Mouse (Mus musculus) gastrocnemius, postnatal 10 days (tissue): Measurements from ENCODE around the gene Slc4a10. TPM values are rescaled to one million over a fixed set of nuclear protein-coding genes. Genes with fewer than 3 reads are reported as not detected.
"Not testable (repeated sequence)": the region's sequence is repeated elsewhere in the genome, so short reads cannot be mapped to it uniquely, and the experiment has no call there.

ENCODE experiments used
- DNase-seq: peaks from one replicate; pipeline ENCODE4 v3.0.0; 2021; ENCODE audit warnings: mixed read lengths
- long read RNA-seq, 2 experiments: library from polyadenylated mRNA; stranded (forward); transcript quantifications; one replicate each; pipeline ENCODE4 v2.0.0; 2021
- total RNA-seq, 2 experiments: library from RNA; stranded (reverse); gene quantifications; 2 replicates each; pipeline ENCODE4 v1.2.3; 2021

Gene Slc4a10
- under 1 TPM; 0.14 to 0.52 TPM for total RNA-seq
- long read RNA-seq, experiment 1: 0 reads
- long read RNA-seq, experiment 2: 0 reads

- DNase-seq: no peak
Measured at GRCm38 (mm10) chr2:62046421-62046845, at the start of gene Slc4a10. Gene Slc4a10 (plus strand): TSS chr2:62046462.

DNA sequence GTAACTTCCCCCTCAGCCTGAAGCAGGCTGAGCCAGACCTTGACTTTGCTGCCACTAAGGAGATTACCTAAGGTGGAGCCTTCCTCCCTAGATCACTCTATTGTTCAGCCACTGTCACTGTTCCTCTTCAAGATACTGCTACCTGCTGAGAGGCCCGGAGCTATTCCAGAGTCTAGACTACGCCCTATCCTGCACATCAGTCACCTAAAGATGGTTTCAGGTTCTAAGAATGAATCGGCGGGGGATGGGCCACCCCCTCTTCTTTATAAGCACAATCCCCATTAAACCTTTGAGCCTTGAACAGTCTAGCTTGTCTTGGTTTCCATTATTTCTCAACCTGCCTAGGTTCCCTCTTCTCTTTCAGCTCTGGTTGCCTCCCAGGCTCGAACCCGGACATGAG, 45.0 kb upstream of the Slc4a10 start:
- not testable (repeated sequence) for DNase-seq

- no peak for DNase-seq
Measured at GRCm38 (mm10) chr2:62018209-62018608, 28.1 kb upstream of the Slc4a10 start.

DNA sequence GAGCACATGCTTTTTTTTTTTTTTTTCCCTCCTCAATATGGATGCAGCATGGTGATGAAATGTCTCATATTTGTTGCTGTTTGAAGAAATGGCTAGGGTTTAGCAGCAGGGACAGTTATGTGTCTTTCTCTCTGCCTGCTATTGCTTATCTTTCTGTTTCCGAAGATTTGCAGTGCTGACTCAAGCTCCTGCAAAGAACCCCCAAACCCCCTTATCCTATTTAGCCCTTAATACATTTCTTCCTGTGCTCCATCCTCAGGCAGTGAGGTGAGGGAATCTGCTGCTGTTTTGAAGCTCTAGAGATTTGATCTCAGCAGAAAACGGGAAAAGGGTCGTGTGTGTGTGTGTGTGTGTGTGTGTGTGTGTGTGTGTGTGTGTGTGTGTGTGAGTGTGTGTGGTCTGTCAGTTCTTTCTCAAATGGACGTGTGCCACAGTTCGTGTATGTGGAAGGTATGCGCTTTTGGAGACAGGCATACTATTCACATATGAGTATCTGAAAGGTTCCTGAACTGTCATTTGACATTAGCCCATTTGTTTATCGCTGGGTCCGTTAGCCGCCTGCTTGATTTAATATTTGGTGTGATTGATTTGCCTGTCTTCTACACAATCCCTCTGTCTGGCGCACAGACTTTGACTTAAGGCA, 720 bp downstream of the Slc4a10 start:
- no peak for DNase-seq

DNA sequence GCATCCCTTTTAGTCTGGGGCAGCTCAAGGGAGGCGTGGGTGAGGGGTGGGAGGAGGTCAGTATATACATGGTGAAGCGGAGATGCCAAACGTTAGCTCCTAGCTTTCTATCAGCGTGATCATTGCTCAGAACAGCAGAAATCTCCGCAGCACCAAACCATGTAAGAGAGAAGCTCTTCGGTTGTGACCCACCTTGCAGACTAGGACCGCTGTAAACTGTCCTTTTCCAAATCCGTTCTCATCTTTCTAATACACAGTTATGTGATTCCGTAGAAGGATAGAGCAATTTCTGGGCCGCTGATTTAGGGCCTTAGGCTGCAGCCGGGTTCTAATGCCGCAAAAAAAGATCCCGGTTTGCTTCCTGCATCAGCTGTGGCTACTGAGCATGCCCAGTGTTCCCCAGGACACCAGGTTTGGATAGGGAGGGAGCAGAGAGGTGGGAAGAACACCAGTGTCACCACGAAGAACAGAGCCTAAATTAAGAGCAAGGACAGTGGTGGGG, 1.3 kb downstream of the Slc4a10 start:
- no peak for DNase-seq

DNA sequence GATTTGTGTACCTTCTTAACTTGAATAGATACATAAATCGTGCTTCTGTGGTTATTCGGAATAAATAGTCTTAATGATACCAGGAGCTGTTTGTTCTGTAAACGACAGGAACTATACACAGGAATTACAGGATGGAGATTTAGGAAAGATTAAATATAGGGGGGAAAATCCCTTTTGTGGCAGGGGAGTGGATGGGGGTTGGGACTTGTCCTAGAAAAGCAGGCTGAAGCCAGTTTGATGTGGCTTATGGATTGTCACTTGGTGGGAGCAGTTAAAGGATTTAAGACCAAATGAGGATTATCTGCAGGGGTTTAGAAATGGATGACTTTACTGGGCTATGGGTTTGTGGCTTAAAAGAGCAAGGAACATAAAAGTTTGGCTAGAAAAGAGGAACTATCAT, 1.9 kb downstream of the Slc4a10 start:
- no peak for DNase-seq

DNA sequence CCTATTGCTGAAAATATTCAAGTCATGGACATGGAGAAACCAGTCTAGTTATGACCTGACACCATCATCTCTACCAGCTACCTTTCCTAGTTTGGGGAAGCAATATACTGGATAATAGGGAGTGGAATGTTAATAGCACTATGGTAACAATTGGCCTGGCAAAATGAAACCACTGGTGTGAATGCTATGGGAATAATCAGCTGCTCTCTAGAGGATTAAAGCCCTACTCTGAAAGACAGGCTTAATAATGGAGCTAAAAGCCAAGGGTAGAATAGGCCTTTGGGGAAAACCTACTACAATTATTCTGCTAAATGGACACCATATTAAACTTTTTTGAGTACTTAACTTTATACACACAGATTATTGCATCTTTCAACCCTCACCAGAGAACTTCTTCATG, 30.2 kb downstream of the Slc4a10 start:
- no peak for DNase-seq

GRCm38 (mm10) chr2:62087566-62087965, 41.3 kb downstream of the Slc4a10 start:
- no peak for DNase-seq

DNA sequence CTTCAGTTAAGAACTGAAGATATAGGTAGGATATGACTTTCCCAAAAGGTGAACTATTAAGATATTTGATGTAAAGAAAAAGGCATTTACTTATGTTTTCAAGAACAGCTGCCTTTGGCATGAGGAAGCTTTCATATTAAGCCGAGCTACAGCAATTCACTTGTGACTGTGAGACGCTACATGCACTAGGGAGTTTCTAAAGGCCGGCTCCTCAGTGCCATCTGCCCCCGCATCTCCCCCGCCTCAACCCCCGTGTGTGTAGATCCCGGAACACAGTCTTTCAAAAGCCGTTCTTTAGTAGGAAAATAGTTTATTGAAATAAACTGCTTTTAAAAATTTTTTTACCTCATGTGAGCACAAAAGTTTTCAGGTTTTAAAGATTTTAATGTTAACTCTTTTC, 42.5 kb downstream of the Slc4a10 start:
- no peak for DNase-seq

- no peak for DNase-seq
Measured at GRCm38 (mm10) chr2:62089208-62089607, 42.9 kb downstream of the Slc4a10 start.

DNA sequence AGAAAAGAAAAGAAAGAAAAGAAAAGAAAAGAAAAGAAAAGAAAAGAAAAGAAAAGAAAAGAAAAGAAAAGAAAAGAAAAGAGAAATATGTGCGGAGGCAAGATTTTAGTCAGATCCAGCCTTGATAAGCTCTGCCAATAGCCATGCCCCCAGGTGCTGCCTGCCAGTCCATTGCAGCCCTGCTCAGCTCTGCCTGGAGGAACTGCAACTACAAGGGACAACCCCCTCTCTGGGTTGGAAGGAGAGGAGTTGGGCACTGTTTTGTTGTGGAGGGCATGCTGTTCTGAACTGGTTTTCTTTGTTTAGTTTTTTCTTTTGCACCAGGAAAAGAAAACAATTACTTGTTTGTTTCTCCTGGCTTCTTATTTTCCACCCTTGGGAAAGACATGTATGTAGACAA, 54.3 kb downstream of the Slc4a10 start:
- no peak for DNase-seq

- DNase-seq: no peak
Measured at GRCm38 (mm10) chr2:62115346-62115745, 69.1 kb downstream of the Slc4a10 start.

GRCm38 (mm10) chr2:62129975-62130374, 83.7 kb downstream of the Slc4a10 start:
- no peak for DNase-seq

DNA sequence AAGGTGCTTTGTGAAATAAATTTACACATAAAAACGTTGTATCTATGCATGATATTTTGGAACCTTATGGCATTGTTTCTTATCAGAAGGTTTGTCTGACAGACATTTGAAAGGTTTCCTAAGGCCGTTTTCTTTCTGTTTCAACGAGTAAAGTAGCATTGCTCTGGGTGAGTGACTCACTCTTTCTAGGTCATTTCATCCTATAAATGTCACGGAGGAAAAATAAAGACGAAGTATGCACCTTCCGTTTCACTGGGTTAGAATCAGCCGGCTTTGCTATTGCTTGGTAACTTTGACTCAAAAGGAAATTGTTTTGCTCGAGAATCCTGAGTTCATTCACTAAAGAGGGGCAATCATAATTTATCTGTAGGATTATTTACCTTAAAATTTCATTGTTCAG, 88.6 kb downstream of the Slc4a10 start:
- no peak for DNase-seq

GRCm38 (mm10) chr2:62147636-62148035, 101.4 kb downstream of the Slc4a10 start:
- DNase-seq: no peak

DNA sequence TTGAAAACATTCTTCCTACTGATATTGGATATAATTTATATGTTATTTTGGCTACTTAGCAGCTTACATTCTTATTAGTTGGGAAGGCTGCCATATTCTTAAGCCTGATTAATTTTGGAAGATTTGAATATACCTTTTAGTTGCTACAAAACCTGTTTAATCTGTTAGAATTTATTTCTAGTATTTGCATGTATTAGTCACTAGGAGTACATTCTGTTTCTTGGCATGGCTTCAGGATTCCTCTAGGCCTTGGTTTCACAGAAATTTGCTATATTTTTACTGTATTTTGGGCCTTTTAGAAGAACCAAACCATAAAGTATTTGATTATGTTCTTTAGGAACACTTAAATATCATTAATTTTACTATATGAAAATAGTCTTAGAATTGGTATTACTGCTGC, 103.2 kb downstream of the Slc4a10 start:
- DNase-seq: no peak

DNA sequence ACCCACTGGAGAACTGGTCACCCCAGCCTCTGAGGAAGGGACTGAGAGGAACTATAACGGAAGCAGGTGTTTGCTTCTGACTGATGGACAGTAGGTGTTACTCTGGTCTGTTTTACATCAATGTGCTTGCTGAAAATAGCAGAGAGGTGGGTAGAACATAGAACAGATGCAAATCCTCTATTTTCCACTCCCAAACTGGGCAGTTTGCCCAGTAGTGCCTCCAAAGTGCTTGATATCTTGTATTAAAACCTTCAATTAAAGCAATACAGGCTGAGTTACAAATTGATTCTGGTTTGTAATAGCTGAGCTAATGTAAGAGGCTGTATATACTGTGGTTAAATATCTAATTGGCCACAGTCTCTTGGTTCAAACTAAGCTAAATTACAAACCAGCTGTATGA, 104.6 kb downstream of the Slc4a10 start:
- DNase-seq: no peak

DNA sequence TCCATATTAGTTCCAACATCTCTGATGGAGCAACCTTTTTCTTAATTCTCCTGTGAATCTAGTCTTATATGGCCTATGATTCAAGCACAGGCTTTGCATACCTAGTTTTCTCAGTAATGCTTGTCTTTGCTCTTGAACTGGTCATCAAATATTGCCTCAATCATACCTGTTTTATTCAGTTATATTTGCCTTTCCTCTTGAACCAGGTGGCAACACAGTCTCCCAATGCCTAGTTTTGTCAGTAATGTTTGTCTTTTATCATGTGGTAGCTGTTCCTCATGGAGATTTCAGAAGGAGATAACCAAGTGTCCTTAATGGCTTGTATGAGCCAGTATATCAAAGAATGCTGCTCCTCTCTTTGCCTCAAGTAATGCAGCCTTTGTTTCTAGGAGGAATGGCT, 163.8 kb downstream of the Slc4a10 start:
- no peak for DNase-seq

DNA sequence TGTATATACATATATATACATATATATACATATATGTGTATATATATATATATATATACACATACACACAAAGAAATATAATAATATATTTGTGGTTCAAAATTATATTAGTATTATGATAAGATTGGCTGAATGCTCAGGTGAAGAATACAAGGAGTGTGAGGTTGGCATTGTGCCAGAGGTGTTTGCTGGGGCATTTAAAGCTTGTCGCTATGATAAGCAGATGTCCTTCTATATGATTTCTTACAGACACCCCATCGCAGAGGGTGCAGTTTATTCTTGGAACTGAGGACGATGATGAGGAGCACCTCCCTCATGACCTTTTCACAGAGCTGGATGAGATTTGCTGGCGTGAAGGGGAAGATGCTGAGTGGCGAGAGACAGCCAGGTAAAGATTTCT, 164.8 kb downstream of the Slc4a10 start:
- DNase-seq: no peak

GRCm38 (mm10) chr2:62227563-62227962, 181.3 kb downstream of the Slc4a10 start:
- no peak for DNase-seq

DNA sequence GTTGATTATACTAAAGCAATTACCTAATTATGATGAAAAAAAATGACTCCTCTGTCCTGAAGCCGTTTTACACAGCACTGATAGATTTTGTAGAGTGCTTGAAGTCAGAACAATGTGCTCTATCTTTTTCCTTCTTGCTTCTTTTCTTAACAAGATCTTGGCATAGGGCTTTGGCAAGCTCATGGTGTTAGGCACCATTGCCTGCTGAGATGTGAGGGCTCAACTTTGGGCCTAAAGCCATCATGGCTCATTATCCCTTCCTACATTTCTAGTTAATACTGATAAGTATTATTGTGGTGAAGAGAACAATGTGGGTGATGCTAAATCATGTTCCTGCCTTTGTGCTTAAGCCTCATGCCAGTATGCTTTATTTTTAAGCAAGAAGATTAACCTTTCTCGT, 185.0 kb downstream of the Slc4a10 start:
- no peak for DNase-seq

DNA sequence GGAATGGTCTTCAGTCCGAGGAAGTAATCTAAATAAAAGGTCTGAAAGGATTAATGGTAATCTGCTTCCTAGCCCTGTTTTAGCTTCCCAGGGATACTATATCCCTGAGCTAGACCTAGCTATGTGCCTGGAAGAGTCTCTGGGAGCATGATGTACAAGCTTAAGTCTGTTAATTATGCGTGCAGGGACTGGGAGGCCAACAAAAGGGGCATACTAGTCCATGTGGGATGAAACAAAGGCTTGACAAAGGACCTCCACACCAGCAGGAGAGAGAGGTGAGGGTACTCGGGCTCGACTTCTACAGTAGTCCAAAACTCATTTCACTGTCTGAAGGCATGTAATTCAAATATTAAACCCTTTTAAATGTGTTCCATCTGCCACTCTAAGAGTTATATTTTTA, 197.9 kb downstream of the Slc4a10 start:
- no peak for DNase-seq

DNA sequence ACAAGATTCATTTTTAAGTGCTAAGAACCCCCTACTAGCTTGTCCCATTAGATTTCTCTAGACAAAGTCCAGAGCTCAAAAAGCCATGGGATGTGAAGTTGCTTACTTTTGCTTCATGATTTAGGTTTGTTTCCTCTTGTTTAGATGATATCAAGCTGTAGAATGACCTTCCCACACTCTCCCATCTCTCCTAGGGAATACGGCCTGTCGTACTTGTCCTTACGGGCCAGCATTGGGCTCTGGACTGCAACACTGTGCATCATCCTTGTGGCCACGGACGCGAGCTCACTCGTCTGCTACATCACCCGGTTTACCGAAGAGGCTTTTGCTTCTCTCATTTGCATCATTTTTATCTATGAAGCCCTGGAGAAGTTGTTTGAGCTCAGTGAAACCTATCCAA, 222.2 kb downstream of the Slc4a10 start:
- no peak for DNase-seq

DNA sequence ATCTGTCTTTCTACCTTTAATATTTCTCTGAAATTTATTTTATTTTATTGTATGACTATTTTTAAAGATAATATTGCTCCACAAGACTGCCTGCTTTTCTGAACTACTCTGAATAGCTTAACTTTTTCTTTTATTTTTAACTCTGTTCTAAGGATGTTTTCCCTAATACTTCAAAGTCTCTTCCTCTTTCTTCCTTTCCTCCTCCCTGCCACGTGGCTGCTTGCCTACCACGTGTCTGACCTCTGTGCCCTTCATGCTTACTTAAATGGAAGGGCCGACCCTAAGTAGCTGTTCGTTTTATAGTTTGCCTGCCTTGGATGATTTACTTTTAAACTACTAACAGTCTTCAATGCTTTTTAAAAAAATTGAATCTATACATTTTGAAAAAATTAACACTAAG, 225.6 kb downstream of the Slc4a10 start:
- DNase-seq: no peak

DNA sequence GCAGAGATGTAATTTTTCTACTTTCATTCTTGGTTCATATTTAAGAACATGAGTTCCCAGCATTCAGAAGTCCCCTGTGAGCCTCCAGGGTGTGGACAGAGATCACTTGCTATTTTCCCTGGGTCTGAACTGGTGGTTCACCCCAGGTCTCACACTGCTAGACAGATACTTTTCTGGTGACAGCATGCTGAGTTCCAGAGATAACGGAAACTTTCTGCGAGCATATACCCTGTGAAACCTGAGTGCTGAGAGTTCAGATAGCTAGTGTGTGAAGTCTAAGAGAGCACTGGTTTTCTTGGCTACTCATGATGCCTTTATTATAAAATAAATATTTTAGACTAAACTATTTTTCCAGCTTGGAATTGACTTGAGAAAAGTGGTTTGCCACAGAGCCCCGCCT, 232.5 kb downstream of the Slc4a10 start:
- DNase-seq: no peak
